Mouse (Mus musculus) CH12.LX (cell line): ENCODE measurements around the gene Blvrb.
A peak's percentile ranks its signal among the peaks of the same experiment; 100 is the strongest.

Experiments
- CHD2 ChIP-seq: IDR thresholded peaks from 2 replicates; pipeline ENCODE4 v1.6.1; 2011; ENCODE audit warnings: low read length, improper control_type of control experiment
- CTCF ChIP-seq, 2 experiments: IDR thresholded peaks in 1 of 2; conservative IDR thresholded peaks in 1 of 2; 2 replicates each; pipeline ENCODE4 v1.5.1; 2011 to 2012; ENCODE audit warnings: low read depth in 2 of 2, low read length in 2 of 2, improper control_type of control experiment in 1 of 2, inconsistent platforms in 1 of 2, mild to moderate bottlenecking in 1 of 2, moderate library complexity in 1 of 2
- E2F4 ChIP-seq: IDR thresholded peaks from 2 replicates; pipeline ENCODE4 v1.6.1; 2011; ENCODE audit warnings: low read depth, low read length, improper control_type of control experiment; ENCODE audit not compliant: insufficient replicate concordance

GRCm38 (mm10) chr7:27440014-27440413 is 7.8 kb upstream of the Blvrb start:
- TF ChIP-seq E2F4 (no peak), CTCF (conservative IDR thresholded peaks at IDR 0.05 in 1 of 2, IDR thresholded peaks at IDR 0.05 in 1 of 2; ENCODE audit: low read depth in 2 of 2, low read length in 2 of 2) (peak; percentile 32 to 38; a peak in 2 of 4 replicates), CHD2 (no peak)
